Mouse (Mus musculus) heart, adult 9 months (tissue): ENCODE data around the gene Pi16.

ENCODE experiments used
- DNase-seq, 2 experiments: peaks; one replicate each; pipeline ENCODE4 v3.0.0; 2022; ENCODE audit warnings: low spot score in 2 of 2

The Pi16 gene

DNA sequence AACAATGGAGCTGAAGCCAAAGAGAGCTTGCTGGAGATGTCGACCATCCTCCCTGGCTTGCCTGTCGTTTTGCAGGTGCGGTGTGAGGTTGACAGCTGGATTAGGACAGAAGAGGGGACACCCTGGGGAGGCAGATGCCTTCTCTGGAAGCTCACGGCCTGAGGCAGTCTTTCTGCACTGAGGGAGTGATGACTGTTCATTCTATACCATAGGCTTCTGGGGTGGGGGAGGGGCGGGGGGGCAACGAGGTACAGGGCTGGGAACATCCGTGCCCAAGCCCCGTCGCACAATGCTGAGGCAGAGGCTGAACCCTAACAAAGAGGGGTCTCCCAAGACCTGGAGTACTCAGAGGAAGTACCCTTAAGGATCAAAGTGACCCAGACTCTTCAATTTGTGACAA is 39.4 kb downstream of the Pi16 start:
- DNase-seq: no peak

DNA sequence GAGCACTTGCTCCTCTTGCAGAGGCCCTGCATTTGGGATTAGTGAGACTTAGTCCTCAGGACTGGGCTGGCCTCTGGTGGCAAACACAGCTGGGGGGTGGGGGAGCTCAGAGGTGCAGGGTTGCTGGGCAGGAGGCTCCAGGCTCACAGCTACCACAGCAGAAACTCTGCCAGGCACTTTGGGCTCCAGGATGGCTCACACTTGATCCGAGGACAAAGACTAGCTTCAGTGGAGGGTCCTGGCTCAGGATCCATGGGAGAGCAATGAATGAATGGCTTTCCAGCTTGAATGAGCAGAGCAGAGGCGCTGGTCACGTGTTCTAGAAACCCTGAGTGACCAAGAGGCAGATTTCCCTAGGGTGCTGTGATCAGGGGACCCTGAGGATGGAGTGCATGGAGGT is 41.4 kb downstream of the Pi16 start:
- no peak for DNase-seq

- peak; percentile 22 to 43 for DNase-seq
Measured at GRCm38 (mm10) chr17:29360761-29361221, 43.3 kb downstream of the Pi16 start, which contains the start of gene Fgd2. TSS of gene Fgd2 (plus strand) at chr17:29360914.

DNA sequence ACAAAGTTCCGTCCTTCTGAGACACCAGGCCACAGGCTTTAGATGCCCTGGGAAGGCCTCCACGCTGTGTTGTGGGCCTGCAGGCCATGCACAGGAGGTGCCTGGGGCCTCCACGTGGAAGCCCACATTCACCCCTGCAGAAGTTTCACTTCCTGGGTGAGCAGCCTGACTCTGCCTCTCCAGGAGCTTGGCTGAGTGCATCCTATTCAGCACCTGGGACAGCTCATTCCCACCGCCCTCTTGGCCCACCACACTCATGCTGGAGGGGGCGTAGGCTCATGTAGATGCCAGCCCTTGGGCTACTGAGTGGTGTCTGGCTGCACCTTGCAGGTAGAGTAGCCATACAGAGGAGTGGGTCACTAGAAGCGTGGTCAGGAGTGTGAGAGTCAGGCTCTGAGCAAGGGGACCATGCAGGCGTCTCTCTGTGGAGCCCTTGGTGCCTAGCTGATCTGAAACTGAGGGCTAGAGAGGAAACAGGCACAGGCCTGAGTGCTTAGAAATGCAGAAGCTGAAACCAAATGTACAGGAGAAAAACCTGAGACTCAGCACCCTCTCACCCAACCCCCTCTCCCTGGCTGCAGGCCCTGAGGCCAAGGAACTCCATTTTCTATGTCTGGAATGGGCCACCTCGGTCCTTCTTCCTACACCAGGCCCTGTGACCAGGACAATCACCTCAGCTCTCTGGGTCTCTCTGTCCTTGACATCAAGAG is 44.7 kb downstream of the Pi16 start:
- no peak for DNase-seq

DNA sequence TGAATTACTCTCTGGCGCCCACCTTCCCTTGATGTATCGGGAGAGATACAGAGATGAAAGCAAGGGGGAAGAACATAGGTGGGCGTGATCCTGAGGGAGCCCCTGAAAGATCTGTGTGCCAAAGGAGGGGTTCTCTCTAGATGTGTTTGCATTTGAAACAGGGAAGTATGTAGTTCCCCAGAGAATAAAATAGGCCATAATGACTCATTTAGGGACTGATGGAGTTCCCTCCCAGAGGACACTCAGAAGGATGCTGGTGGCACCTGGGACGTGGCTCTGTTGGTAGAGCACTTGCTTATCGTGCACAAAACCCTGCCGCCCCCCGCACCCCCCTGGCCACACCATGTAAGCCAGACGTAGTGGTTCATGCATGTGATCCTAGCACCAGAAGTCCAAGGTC is 45.6 kb downstream of the Pi16 start:
- no peak for DNase-seq

GRCm38 (mm10) chr17:29365105-29365621 is 47.7 kb downstream of the Pi16 start:
- no peak for DNase-seq

GRCm38 (mm10) chr17:29368726-29369125 is 51.2 kb downstream of the Pi16 start:
- DNase-seq: no peak

DNA sequence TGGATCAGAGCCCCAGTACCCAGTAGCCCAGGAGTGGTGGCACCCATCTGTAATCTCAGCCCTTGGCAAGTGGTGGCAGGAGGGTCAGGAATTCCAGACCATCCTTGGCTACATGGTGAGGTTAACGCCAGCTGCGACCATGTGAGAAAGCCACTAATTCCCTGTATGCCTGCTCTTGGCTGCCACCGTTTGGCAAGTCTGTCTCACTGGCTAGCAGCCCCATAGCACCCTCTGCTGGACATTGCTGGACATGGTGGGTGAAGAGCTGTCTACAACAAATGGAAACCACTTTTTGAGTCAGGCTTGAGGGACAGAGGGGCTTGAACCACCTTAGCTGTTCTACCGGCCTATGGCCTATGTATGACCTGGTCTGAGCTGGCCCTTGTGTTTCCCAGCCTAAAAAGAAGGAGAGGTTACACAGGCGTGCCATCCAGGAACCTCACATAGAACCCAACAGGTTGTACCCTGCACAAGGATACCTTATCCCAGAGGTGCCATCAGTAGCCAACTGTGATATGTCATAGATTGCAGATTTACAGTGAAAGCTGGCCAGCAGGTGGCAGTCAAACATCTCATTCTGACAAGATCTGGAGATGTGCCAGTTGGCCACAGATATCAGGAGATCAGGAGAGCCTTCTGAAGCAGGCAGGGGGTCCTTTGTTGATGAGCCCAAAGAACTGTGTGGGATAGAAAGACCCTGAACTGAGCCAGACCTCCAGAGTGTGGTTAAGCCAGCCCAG is 53.7 kb downstream of the Pi16 start:
- peak; percentile 84 to 93 for DNase-seq

DNA sequence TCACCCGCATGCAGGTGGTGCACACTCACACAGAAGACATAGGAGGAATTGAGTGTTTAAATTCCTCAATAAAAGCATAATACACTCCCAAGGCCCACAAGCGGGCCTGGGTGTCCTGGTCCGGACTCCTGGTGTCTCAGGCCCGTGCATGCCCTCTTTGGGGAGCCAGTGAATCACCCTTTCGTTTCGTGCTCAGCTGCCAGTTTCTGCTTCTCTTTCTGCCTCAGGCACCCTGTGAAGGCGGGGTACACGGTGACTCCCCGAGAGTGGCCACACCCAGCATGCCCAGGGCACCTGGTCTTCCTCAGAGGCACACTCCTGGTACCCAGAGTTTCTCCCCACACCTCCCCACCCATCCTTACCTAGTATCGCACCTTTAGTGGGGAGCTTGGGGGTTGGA is 58.4 kb downstream of the Pi16 start:
- DNase-seq: no peak

DNA sequence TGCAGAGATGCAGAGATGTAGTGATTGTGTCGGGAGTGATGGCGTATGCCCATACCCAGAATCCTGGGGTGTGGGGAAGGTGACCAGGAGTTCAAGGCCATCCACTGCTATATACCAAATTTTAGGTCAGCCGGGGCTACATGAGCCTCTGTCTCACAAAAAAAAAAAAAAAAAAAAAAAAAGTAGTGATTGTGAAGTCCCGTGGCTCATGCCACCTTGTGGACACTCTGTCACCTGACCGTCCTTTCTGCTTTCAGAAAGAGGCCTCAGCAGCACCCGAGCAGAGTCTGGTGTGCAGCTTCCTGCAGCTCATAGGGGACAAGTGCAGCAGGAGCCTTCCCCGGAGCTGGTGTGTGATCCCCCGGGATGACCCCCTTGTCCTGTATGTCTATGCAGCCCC is 60.6 kb downstream of the Pi16 start:
- DNase-seq: no peak
